Mouse (Mus musculus): ENCODE results near the gene 1700003F12Rik. TPM values are rescaled to one million over a fixed set of nuclear protein-coding genes. Genes with fewer than 3 reads are reported as not detected.

The 1700003F12Rik gene
- not detected for polyA plus RNA-seq (2017; shearing (Covaris generic))

GRCm38 (mm10) chr2:154546711-154547110 is at the start of gene 1700003F12Rik:
TSS of gene 1700003F12Rik (plus strand) at chr2:154547085.

GRCm38 (mm10) chr2:154551476-154551875 is 4.6 kb downstream of the 1700003F12Rik start, which contains the start of gene Actl10:
TSS of gene Actl10 (plus strand) at chr2:154551776.

GRCm38 (mm10) chr2:154558264-154559039 is 11.6 kb downstream of the 1700003F12Rik start, which contains the start of gene Necab3:
TSS of gene Necab3 (minus strand) at chr2:154558890.

GRCm38 (mm10) chr2:154569836-154570286 is 23.0 kb downstream of the 1700003F12Rik start, which contains the start of gene E2f1:
TSS of gene E2f1 (minus strand) at chr2:154569892.

Other genes with a start within 250 kb of the 1700003F12Rik start
- gene Bpifb9b, start 239.9 kb upstream of the 1700003F12Rik start, polyA plus RNA-seq (2017; shearing (Covaris generic)) = not detected
- 24.2 TPM for gene Cdk5rap1, start 174.1 kb upstream of the 1700003F12Rik start, polyA plus RNA-seq (2017; shearing (Covaris generic))
- not detected for gene Snta1, start 139.0 kb upstream of the 1700003F12Rik start, polyA plus RNA-seq (2017; shearing (Covaris generic))
- gene Cbfa2t2, start 110.6 kb upstream of the 1700003F12Rik start, polyA plus RNA-seq (2017; shearing (Covaris generic)) = 15.3 TPM
- gene Actl10, start 4.7 kb downstream of the 1700003F12Rik start, polyA plus RNA-seq (2017; shearing (Covaris generic)) = not detected
- gene Necab3, start 11.8 kb downstream of the 1700003F12Rik start, polyA plus RNA-seq (2017; shearing (Covaris generic)) = not detected
- gene E2f1, start 22.8 kb downstream of the 1700003F12Rik start, polyA plus RNA-seq (2017; shearing (Covaris generic)) = 0.80 TPM
- gene Pxmp4, start 56.6 kb downstream of the 1700003F12Rik start, polyA plus RNA-seq (2017; shearing (Covaris generic)) = 24.1 TPM
- gene Zfp341, start 66.2 kb downstream of the 1700003F12Rik start, polyA plus RNA-seq (2017; shearing (Covaris generic)) = 0.74 TPM
- not detected for gene 4930519P11Rik, start 66.4 kb downstream of the 1700003F12Rik start, polyA plus RNA-seq (2017; shearing (Covaris generic))
- 5.5 TPM for gene Chmp4b, start 104.6 kb downstream of the 1700003F12Rik start, polyA plus RNA-seq (2017; shearing (Covaris generic))
- gene Gm14214, start 222.9 kb downstream of the 1700003F12Rik start, polyA plus RNA-seq (2017; shearing (Covaris generic)) = not detected
- gene Raly, start 244.0 kb downstream of the 1700003F12Rik start, polyA plus RNA-seq (2017; shearing (Covaris generic)) = 22.2 TPM
- not detected for gene a, start 244.3 kb downstream of the 1700003F12Rik start, polyA plus RNA-seq (2017; shearing (Covaris generic))

Data from inflammation-experienced regulatory T-cells, adult 16 weeks (primary cell).